Mouse (Mus musculus) central nervous system, embryonic 14 days (tissue): ENCODE measurements around the gene Cldn24. TPM values are rescaled to one million over a fixed set of nuclear protein-coding genes. Genes with fewer than 3 reads are reported as not detected.

Experiments
- polyA plus RNA-seq: library from polyadenylated mRNA; depleted of rRNA; stranded (reverse); fragments of >200 nt; gene quantifications from 2 replicates; pipeline ENCODE4 v1.2.3, GENCODE M21; 2012; rRNA removed

Gene Cldn24
- polyA plus RNA-seq: 0.54 TPM in 1 of 2 replicates, not detected in the other

GRCm38 (mm10) chr8:47821843-47822242 is at the start of gene Cldn24:
Gene Cldn24 (plus strand): TSS chr8:47822143.

GRCm38 (mm10) chr8:47824182-47824581 is 2.2 kb downstream of the Cldn24 start, which contains the start of gene Cldn22:
Gene Cldn22 (plus strand): TSS chr8:47824482.

Other genes starting within 250 kb of the Cldn24 start
- gene Ing2, start 146.6 kb upstream of the Cldn24 start, polyA plus RNA-seq: 15.1 and 16.6 TPM in 2 replicates
- gene Cdkn2aip, start 108.2 kb upstream of the Cldn24 start, polyA plus RNA-seq: 20.0 and 20.4 TPM in 2 replicates
- gene Cldn22, start 2.3 kb downstream of the Cldn24 start, polyA plus RNA-seq: 0.33 TPM in 1 of 2 replicates, not detected in the other
- 4.8 and 6.3 TPM in 2 replicates for gene Wwc2, start 168.8 kb downstream of the Cldn24 start, polyA plus RNA-seq